Mouse (Mus musculus) gastrocnemius, adult 2 months (tissue): ENCODE data around the gene Ccdc155. TPM values are rescaled to one million over a fixed set of nuclear protein-coding genes. Genes with fewer than 3 reads are reported as not detected.

Experiments
- DNase-seq: peaks from one replicate; pipeline ENCODE4 v3.0.0; 2022
- H3K27ac ChIP-seq: fragments of 200-600 bp; 2 replicates; pipeline ENCODE4 v1.8.1; 2022; ENCODE audit warnings: mild to moderate bottlenecking
- H3K4me3 ChIP-seq: fragments of 200-600 bp; 2 replicates; pipeline ENCODE4 v1.8.1; 2022; ENCODE audit warnings: mild to moderate bottlenecking, moderate library complexity
- CTCF ChIP-seq: fragments of 200-600 bp; IDR thresholded peaks from 2 replicates; pipeline ENCODE4 v1.8.1; 2022; ENCODE audit warnings: antibody characterized with exemption, mild to moderate bottlenecking, moderate library complexity
- intact Hi-C: fragments of 180-260 bp; cut with DNase I; formaldehyde crosslinking; loops from one replicate; pipeline ENCODE4 v1.15.1; 2025
- microRNA-seq: library from miRNA; unstranded; fragments of <30 nt; microRNA quantifications from one replicate; pipeline ENCODE4 v1.2.0, GENCODE M21; 2021
- total RNA-seq, 2 experiments: library from RNA; stranded (reverse); gene quantifications; 2 replicates each; pipeline ENCODE4 v1.2.3; 2021

The Ccdc155 gene
- total RNA-seq, 2 experiments from 2014 or later: not detected

DNA sequence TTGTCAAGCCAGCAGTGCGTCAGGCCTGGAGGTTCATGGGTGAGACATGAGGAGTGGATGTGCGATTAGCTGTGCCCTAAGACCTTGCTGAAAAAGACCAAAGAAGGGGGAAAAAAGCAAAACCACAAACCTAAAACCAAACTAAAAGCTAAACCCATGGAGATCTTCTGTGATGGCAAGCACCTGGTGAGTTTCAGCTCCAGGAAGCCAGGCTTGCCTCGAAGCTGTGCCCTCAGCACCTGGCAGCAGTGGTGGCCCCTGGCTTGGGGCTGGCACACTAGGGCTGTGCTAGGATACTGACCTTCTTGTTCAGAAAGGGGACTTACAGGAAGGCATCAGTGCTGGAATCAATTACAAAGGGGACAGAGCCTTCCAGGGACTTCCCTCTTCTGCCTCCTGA is 63.4 kb downstream of the Ccdc155 start:
- no peak for DNase-seq
- no peak overlapping the region for H3K27ac ChIP-seq
- intact Hi-C loops: no loop called here
- H3K4me3 ChIP-seq: no peak overlapping the region
- TF ChIP-seq CTCF: no peak

GRCm38 (mm10) chr7:45139904-45140723 is 64.6 kb downstream of the Ccdc155 start:
- TF ChIP-seq CTCF: no peak
- H3K27ac ChIP-seq: no peak overlapping the region
- intact Hi-C loops: loop anchor here (5.0 kb wide), 1 partner anchor 158 kb away; no protein-coding TSS in a partner anchor

DNA sequence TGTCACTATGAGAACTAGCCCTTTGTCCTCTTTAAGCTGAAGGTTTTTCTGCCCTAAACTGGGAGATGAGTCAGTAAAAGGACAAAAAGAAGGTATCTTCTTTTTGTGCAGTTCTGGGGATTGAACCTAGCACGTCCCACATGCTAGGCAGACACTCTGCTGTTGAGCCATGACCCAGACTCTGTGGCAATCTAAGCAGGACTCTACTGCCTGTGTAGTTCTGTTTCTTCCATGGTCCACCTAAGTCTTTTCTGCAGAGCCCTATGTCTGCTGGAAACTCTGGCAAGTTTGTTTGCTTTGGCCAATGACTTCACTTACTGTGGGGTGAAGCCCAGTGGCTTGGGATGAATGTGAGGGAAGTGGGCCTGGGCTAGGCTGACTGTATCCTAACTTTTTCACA is 66.3 kb downstream of the Ccdc155 start:
- intact Hi-C loops: loop anchor here (5.0 kb wide), 1 partner anchor 156 kb away; no protein-coding TSS in a partner anchor
- Histone ChIP-seq H3K4me3 (no peak overlapping the region), H3K27ac (no peak overlapping the region)
- no peak for DNase-seq
- TF ChIP-seq CTCF: no peak

More at GRCm38 (mm10) chr7:45139904-45140723, 64.6 kb downstream of the Ccdc155 start:
- DNase-seq: no peak
- H3K4me3 ChIP-seq: no peak overlapping the region

DNA sequence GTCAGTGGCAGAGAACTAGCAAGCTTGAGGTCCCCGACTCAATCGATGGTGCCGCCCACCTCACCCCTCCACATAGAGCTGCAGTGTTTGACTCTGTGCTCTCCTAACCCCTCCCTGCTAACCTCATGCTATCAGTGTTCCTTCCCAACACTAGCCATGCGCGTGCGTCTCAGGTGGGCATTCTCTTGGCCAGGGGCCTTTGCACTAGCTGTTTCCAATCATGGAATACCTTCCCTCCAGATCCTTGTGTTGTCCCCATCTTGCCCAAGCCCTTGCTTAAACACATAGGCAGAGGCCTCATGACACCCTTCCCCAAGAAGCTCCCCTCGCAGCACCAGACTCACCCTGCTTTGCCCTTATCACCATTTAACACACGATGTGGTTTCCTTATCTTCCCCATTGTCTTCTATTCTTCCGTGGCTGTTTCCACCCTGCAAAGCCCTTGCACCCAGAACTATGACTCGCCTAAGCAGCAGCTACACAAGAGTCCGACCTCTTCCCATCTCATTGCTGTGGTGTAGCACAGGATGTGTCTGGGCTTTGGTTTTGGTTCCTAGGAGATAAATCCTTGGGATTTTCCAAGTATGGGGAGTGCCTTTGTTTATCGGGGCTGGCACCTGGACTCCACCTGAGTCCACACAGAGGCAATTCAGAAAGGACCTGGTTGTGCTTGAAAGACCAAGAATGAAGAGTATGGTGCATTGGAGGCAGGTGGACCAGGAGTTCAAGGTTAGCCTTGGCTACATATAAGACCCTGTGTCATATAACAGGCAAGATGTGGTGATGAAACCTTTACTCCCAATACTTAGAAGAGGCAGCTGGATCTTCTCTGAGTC is 67.3 kb downstream of the Ccdc155 start:
- Histone ChIP-seq H3K4me3 (no peak overlapping the region), H3K27ac (no peak overlapping the region)
- intact Hi-C loops: loop anchor here (5.0 kb wide), 1 partner anchor 155 kb away; no protein-coding TSS in a partner anchor
- no peak for TF ChIP-seq CTCF
- no peak for DNase-seq

- peak; percentile 99 for TF ChIP-seq CTCF
These were observed 68.6 kb downstream of the Ccdc155 start, which contains the start of the genes Gm45713 and Flt3l for GRCm38 (mm10) chr7:45135993-45136567. Gm45713 (minus strand) TSS chr7:45136231. Flt3l (minus strand) TSS chr7:45136432.

DNA sequence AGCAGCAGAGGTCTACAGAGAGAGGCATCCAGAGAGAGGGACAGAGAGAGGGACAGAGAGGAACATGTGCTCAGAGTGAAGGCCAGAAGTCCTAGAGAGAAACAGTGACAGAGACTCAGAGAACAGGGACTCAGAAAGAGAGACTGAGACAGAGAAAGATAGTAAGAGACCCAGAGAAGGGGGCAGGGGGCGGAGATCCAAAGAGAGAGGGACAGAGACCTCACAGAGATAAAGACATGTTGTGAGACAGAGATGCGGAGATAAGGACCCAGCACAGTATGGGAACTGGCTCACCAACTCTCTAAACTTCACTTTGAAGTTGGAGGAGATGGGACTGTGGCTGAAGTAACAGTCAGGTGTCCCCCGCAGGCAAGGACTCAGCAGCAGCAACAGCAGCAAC is 69.3 kb downstream of the Ccdc155 start:
- TF ChIP-seq CTCF: no peak
- Histone ChIP-seq H3K27ac (peak overlapping the region; percentile 93), H3K4me3 (peak overlapping the region; percentile 73)
- DNase-seq: no peak
- intact Hi-C loops: loop anchor here (5.0 kb wide), 1 partner anchor 153 kb away; no protein-coding TSS in a partner anchor

More at GRCm38 (mm10) chr7:45135993-45136567, 68.6 kb downstream of the Ccdc155 start, which contains the start of the genes Gm45713 and Flt3l:
- H3K27ac ChIP-seq: peak within 1 kb of the TSS; percentile 93
- intact Hi-C loops: loop anchor here (1.0 to 5.0 kb wide), 2 partner anchors 56 to 154 kb away; no protein-coding TSS in a partner anchor
- DNase-seq: peak; percentile 95
- peak within 1 kb of the TSS; percentile 73 for H3K4me3 ChIP-seq

GRCm38 (mm10) chr7:45134544-45135026 is 70.1 kb downstream of the Ccdc155 start:
- intact Hi-C loops: loop anchor here (5.0 kb wide), 1 partner anchor 152 kb away; no protein-coding TSS in a partner anchor
- no peak overlapping the region; the same call in 1 of the 2 replicates for H3K27ac ChIP-seq
- peak; percentile 51 for DNase-seq
- TF ChIP-seq CTCF: no peak
- peak overlapping the region; percentile 73 for H3K4me3 ChIP-seq

Small RNA genes within 50 kb of the gene (microRNA-seq; reads per million reads assigned to microRNA genes)
- not detected for gene Mir7055

Other genes starting within 250 kb of the Ccdc155 start
- 1 to 10 TPM in 1 of 2 experiments, under 1 TPM in 1; 0.92 to 2.3 TPM for gene Cpt1c, start 230.0 kb downstream of the Ccdc155 start, total RNA-seq
- 100 to 1,000 TPM; 126 to 136 TPM for gene Prmt1, start 218.3 kb downstream of the Ccdc155 start, total RNA-seq
- 10 to 100 TPM; 18.4 to 18.9 TPM for gene Irf3, start 207.2 kb downstream of the Ccdc155 start, total RNA-seq
- 1 to 10 TPM; 7.6 to 9.7 TPM for gene Bcl2l12, start 206.2 kb downstream of the Ccdc155 start, total RNA-seq
- gene Scaf1, start 188.5 kb downstream of the Ccdc155 start, total RNA-seq: 10 to 100 TPM; 41.7 to 44.3 TPM
- gene Rras, start 186.9 kb downstream of the Ccdc155 start, total RNA-seq: 10 to 100 TPM; 22.6 to 25.5 TPM
- 10 to 100 TPM; 12.8 to 16.1 TPM for gene Prr12, start 152.0 kb downstream of the Ccdc155 start, total RNA-seq
- 10 to 100 TPM; 30.2 to 32.9 TPM for gene Nosip, start 142.5 kb downstream of the Ccdc155 start, total RNA-seq
- gene Prrg2, start 142.2 kb downstream of the Ccdc155 start, total RNA-seq: 10 to 100 TPM in 1 of 2 experiments, 1 to 10 TPM in 1; 8.1 to 11.0 TPM
- 10 to 100 TPM in 1 of 2 experiments, 1 to 10 TPM in 1; 7.2 to 20.2 TPM for gene Rcn3, start 112.7 kb downstream of the Ccdc155 start, total RNA-seq
- gene Fcgrt, start 101.0 kb downstream of the Ccdc155 start, total RNA-seq: 10 to 100 TPM; 33.6 to 38.5 TPM
- 100 to 1,000 TPM; 457 to 518 TPM for gene Rps11, start 80.5 kb downstream of the Ccdc155 start, total RNA-seq
- gene Rpl13a, start 76.1 kb downstream of the Ccdc155 start, total RNA-seq: 100 to 1,000 TPM; 552 to 624 TPM
- gene Gm45713, start 68.7 kb downstream of the Ccdc155 start, total RNA-seq: under 1 TPM in 1 of 2 experiments, not detected in 1; 0.26 TPM
- gene Flt3l, start 68.5 kb downstream of the Ccdc155 start, total RNA-seq: 1 to 10 TPM; 2.2 to 3.3 TPM
- 10 to 100 TPM; 34.7 to 39.7 TPM for gene Pih1d1, start 50.6 kb downstream of the Ccdc155 start, total RNA-seq
- 10 to 100 TPM; 11.6 to 15.1 TPM for gene Aldh16a1, start 50.3 kb downstream of the Ccdc155 start, total RNA-seq
- gene Slc17a7, start 40.9 kb downstream of the Ccdc155 start, total RNA-seq: under 1 TPM; 0.31 to 0.36 TPM
- gene Gfy, start 25.3 kb downstream of the Ccdc155 start, total RNA-seq: not detected
- not detected for gene Pth2, start 23.9 kb downstream of the Ccdc155 start, total RNA-seq
- gene Dkkl1, start 7.3 kb upstream of the Ccdc155 start, total RNA-seq: not detected
- gene Tead2, start 10.9 kb upstream of the Ccdc155 start, total RNA-seq: 1 to 10 TPM; 2.6 to 4.1 TPM
- gene Cd37, start 34.2 kb upstream of the Ccdc155 start, total RNA-seq: 1 to 10 TPM in 1 of 2 experiments, under 1 TPM in 1; 0.69 to 1.3 TPM
- not detected for gene Slc6a16, start 36.2 kb upstream of the Ccdc155 start, total RNA-seq
- not detected for gene Slc6a21, start 72.6 kb upstream of the Ccdc155 start, total RNA-seq
- gene Trpm4, start 128.9 kb upstream of the Ccdc155 start, total RNA-seq: 10 to 100 TPM; 33.9 to 34.7 TPM
- 1,000 to 10,000 TPM in 1 of 2 experiments, 100 to 1,000 TPM in 1; 818 to 1,018 TPM for gene Hrc, start 130.4 kb upstream of the Ccdc155 start, total RNA-seq
- under 1 TPM; 0.08 to 0.10 TPM for gene Ppfia3, start 162.1 kb upstream of the Ccdc155 start, total RNA-seq
- gene Lin7b, start 165.7 kb upstream of the Ccdc155 start, total RNA-seq: not detected
- gene Snrnp70, start 190.8 kb upstream of the Ccdc155 start, total RNA-seq: 10 to 100 TPM; 87.9 to 90.7 TPM
- gene Kcna7, start 200.8 kb upstream of the Ccdc155 start, total RNA-seq: 10 to 100 TPM; 68.4 to 95.8 TPM
- gene Ntf5, start 208.8 kb upstream of the Ccdc155 start, total RNA-seq: 1 to 10 TPM; 3.6 to 4.9 TPM
- under 1 TPM; 0.51 to 0.73 TPM for gene Lhb, start 215.9 kb upstream of the Ccdc155 start, total RNA-seq
- gene Gys1, start 230.0 kb upstream of the Ccdc155 start, total RNA-seq: 100 to 1,000 TPM; 279 to 365 TPM
- gene Ruvbl2, start 233.2 kb upstream of the Ccdc155 start, total RNA-seq: 10 to 100 TPM; 18.2 to 28.1 TPM